Mouse (Mus musculus) liver, postnatal 0 days (tissue): Measurements from ENCODE around the gene Rap1b.

Experiments
- CTCF ChIP-seq: sonication (generic); IDR thresholded peaks from 2 replicates; pipeline ENCODE4 v1.5.1; 2016; ENCODE audit warnings: antibody characterized with exemption, low read depth
- EP300 ChIP-seq: IDR thresholded peaks from 2 replicates; pipeline ENCODE4 v1.6.1; 2016; ENCODE audit warnings: antibody characterized with exemption, low read depth, mild to moderate bottlenecking

DNA sequence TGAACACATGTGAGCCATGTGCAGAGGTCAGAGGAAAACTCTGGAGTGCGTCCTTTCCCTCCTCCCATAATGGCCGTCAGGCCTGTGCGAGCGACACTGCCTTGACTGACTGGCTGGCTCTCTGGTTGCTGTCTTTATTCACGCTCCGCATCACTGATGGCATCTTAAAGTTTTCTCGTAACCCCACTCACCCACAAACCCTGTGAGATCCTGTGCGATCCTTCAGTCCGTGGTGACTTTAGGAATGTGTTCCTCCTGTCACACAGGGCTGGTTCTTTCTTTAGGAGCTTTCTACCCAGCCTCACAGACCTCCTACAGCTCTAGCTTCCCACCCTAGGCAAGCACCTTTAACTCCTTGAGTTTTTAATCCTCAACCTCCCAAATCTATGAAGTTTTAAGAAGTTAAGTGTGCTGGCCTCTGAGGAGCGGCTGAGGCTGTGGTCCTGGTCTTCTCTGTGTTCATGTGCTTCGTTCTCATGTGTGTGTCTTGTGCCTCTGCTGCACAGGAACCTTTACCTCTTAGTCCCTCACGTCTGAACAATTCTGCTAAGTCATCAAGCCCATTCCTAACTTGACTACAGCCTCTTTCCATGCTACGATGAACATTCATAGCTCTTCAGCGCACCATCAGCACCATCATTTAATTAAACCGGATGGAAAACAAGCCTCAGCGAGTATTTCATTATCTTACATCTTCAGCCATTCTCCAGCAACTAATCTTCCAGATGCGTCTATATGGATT lies 73.3 kb downstream of the Rap1b start:
- no peak for TF ChIP-seq EP300
- no peak for TF ChIP-seq CTCF
